Mouse (Mus musculus) intestine, embryonic 16.5 days (tissue): ENCODE measurements around the gene Adal. TPM values are rescaled to one million over a fixed set of nuclear protein-coding genes. Genes with fewer than 3 reads are reported as not detected.

Experiments
- polyA plus RNA-seq: library from polyadenylated mRNA; unstranded; fragments of >200 nt; fragmentation: Nextera tagmentation; extraction: Ambion mirVana; gene quantifications from 2 replicates; pipeline ENCODE4 v1.2.1, GENCODE M21; 2015

Gene Adal
- polyA plus RNA-seq, 1 experiment from 2014 or later, result 16.7 TPM

Other genes with a start within 250 kb of the Adal start
- 15.4 and 16.2 TPM in 2 replicates for gene Ubr1, start 169.7 kb upstream of the Adal start, polyA plus RNA-seq
- gene Tmem62, start 163.4 kb upstream of the Adal start, polyA plus RNA-seq, result 4.1 and 4.3 TPM in 2 replicates
- gene Ccndbp1, start 132.0 kb upstream of the Adal start, polyA plus RNA-seq, result 34.5 and 34.6 TPM in 2 replicates
- 1.5 and 3.4 TPM in 2 replicates for gene Epb42, start 103.4 kb upstream of the Adal start, polyA plus RNA-seq
- gene Tgm5, start 54.6 kb upstream of the Adal start, polyA plus RNA-seq, result not detected in 2 replicates
- 0.16 and 0.17 TPM in 2 replicates for gene Tgm7, start 30.6 kb upstream of the Adal start, polyA plus RNA-seq
- 19.3 and 19.8 TPM in 2 replicates for gene Lcmt2, start 225 bp downstream of the Adal start, polyA plus RNA-seq
- 31.8 and 37.2 TPM in 2 replicates for gene Tubgcp4, start 30.2 kb downstream of the Adal start, polyA plus RNA-seq
- gene Zscan29, start 30.7 kb downstream of the Adal start, polyA plus RNA-seq, result 8.3 and 8.6 TPM in 2 replicates
- 26.5 and 31.0 TPM in 2 replicates for gene Trp53bp1, start 131.0 kb downstream of the Adal start, polyA plus RNA-seq
- 1.9 and 2.6 TPM in 2 replicates for gene Map1a, start 149.2 kb downstream of the Adal start, polyA plus RNA-seq
- 18.7 and 21.4 TPM in 2 replicates for gene Ppip5k1, start 215.0 kb downstream of the Adal start, polyA plus RNA-seq
- 880 and 1,082 TPM in 2 replicates for gene Ckmt1, start 217.3 kb downstream of the Adal start, polyA plus RNA-seq
- 0.04 TPM in 2 replicates for gene Strc, start 246.7 kb downstream of the Adal start, polyA plus RNA-seq